Mouse (Mus musculus): ENCODE data around the gene Mfsd2b.

Gene Mfsd2b

DNA sequence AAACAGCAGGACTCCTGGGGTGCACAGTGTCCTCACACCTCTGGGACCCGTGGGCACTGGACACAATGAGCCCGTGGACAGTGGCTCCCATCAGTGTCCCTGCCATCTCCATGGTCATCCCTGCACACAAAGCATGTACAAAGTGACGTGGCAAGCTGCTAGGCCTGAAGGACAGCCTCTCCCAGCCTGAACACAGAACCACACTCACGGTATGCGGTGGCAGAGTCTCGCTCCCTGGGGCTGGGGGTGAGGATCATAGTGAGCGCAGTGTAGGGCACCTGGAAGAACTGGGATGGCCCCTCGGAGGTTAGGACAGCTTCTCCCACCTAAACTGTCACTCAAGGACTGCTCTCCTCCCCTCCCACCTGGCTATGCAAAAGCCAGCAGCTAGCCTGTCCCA lies 5.2 kb downstream of the Mfsd2b start:
- TF ChIP-seq POU5F1 (IDR thresholded peaks at IDR 0.05; ENCODE audit: borderline replicate concordance, low read length) (no peak), NANOG (IDR thresholded peaks at IDR 0.05; ENCODE audit: borderline replicate concordance, low read length) (no peak), CTCF (conservative IDR thresholded peaks at IDR 0.05; ENCODE audit: low read length) (no peak)
- Histone ChIP-seq H3K4me1 (replicated peaks; ENCODE audit: low read depth, low read length) (peaks cover 21% of the 10 kb centered on the region), H3K9me3 (ENCODE audit: low read length) (no peaks in the 10 kb centered on the region), H3K4me3 (replicated peaks; ENCODE audit: low read length) (no peak overlapping the region), H3K36me3 (ENCODE audit: insufficient read depth, low read length) (no peaks in the 10 kb centered on the region; the same call in 1 of the 2 replicates), H3K27me3 (ENCODE audit: insufficient read depth, low read length) (peaks cover 29% of the 10 kb centered on the region)

DNA sequence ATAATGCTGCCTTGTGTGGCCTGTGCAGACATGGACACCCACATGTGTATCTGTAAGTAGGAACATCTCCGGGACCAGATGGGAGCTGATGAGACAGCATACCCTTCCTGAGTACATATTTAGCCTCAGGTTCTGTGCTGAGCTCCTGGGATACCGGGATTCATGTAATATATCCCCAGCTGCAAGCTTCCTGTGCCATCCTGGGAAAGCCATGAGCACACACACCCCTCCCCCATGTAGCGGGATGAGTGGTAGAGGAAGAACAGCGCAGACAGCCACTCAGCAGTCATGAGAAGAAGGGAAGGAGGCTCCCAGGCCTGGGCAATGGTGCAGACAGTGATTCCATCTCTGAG lies 9.8 kb downstream of the Mfsd2b start:
- Histone ChIP-seq H3K36me3 (ENCODE audit: insufficient read depth, low read length) (no peaks in the 10 kb centered on the region; the same call in 1 of the 2 replicates), H3K4me3 (replicated peaks; ENCODE audit: low read length) (no peak overlapping the region), H3K27me3 (ENCODE audit: insufficient read depth, low read length) (0 out of 2 replicates have a peak, but pooled peaks cover 6% of the 10 kb centered on the region), H3K9me3 (ENCODE audit: low read length) (peaks cover 3% of the 10 kb centered on the region; the same call in 1 of the 2 replicates), H3K4me1 (replicated peaks; ENCODE audit: low read depth, low read length) (peaks cover 38% of the 10 kb centered on the region)
- TF ChIP-seq CTCF (conservative IDR thresholded peaks at IDR 0.05; ENCODE audit: low read length) (no peak), POU5F1 (IDR thresholded peaks at IDR 0.05; ENCODE audit: borderline replicate concordance, low read length) (no peak)

DNA sequence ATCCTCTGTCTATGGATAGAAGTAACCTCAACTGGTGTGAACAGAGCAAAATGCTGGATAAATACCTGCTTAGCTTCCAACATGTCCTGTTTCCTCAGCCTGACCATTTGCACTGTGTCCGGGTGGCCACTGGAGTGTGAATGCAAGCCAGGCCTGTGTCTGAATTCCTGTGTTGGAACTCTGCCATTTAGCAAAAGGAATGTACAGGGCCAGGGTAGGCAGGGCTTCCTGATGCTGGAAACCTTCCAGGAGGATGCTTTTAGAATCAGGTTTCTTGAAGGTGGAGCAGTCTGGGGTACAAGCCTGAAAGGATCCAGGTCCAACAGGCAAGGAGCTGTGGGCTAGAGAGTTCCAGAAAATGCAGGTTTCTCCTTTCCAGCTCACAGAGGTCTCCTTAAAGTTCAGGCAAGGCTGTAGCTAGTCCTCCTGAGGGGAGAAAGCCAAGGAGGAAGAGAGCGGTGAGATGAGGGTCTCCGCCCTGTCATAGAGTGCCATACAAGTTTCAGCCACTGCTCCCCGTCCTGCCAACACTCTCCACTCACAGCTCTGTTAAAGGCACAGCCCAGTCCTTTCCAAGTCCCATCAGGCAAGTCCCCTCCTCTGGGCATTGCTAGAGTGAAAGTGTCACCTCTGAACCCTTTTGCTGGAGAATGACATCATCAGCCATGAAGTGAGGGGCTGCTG lies 10.4 kb downstream of the Mfsd2b start:
- no peak overlapping the region for H3K4me3 ChIP-seq (replicated peaks; ENCODE audit: low read length)
- 0 out of 2 replicates have a peak, but pooled peaks cover 1% of the 10 kb centered on the region for H3K27me3 ChIP-seq (ENCODE audit: insufficient read depth, low read length)
- peaks cover 41% of the 10 kb centered on the region for H3K4me1 ChIP-seq (replicated peaks; ENCODE audit: low read depth, low read length)
- no peaks in the 10 kb centered on the region; the same call in 1 of the 2 replicates for H3K36me3 ChIP-seq (ENCODE audit: insufficient read depth, low read length)
- peaks cover 3% of the 10 kb centered on the region; the same call in 1 of the 2 replicates for H3K9me3 ChIP-seq (ENCODE audit: low read length)
- no peak for TF ChIP-seq CTCF (conservative IDR thresholded peaks at IDR 0.05; ENCODE audit: low read length)
- no peak for TF ChIP-seq POU5F1 (IDR thresholded peaks at IDR 0.05; ENCODE audit: borderline replicate concordance, low read length)
- TF ChIP-seq NANOG (IDR thresholded peaks at IDR 0.05; ENCODE audit: borderline replicate concordance, low read length), result no peak

DNA sequence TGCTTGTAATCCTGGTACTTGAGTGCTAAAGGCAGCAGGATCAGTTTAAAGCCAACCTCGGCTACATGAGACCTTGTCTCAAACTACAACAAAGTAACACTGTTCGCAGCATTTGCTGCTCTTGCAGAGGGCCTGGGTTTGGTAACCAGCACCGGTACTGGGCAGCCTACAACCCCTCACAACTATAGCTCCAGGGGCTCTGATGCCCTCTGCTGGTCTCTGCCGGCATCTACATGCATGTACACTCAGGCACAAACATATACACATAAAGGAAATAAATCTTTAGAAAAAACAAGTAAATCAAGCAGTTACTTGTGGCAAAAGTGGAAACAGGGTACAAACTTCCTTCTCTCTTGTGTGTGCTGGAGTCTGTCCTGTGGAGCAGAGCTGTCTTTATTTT lies 11.5 kb downstream of the Mfsd2b start:
- no peaks in the 10 kb centered on the region for H3K27me3 ChIP-seq (ENCODE audit: insufficient read depth, low read length)
- H3K4me1 ChIP-seq (replicated peaks; ENCODE audit: low read depth, low read length), result peaks cover 45% of the 10 kb centered on the region
- peak; percentile 94 for TF ChIP-seq CTCF (conservative IDR thresholded peaks at IDR 0.05; ENCODE audit: low read length)
- no peak for TF ChIP-seq NANOG (IDR thresholded peaks at IDR 0.05; ENCODE audit: borderline replicate concordance, low read length)
- no peak for TF ChIP-seq POU5F1 (IDR thresholded peaks at IDR 0.05; ENCODE audit: borderline replicate concordance, low read length)
- peaks cover 4% of the 10 kb centered on the region for H3K36me3 ChIP-seq (ENCODE audit: insufficient read depth, low read length)
- no peak overlapping the region for H3K4me3 ChIP-seq (replicated peaks; ENCODE audit: low read length)
- H3K9me3 ChIP-seq (ENCODE audit: low read length), result peaks cover 3% of the 10 kb centered on the region; the same call in 1 of the 2 replicates

DNA sequence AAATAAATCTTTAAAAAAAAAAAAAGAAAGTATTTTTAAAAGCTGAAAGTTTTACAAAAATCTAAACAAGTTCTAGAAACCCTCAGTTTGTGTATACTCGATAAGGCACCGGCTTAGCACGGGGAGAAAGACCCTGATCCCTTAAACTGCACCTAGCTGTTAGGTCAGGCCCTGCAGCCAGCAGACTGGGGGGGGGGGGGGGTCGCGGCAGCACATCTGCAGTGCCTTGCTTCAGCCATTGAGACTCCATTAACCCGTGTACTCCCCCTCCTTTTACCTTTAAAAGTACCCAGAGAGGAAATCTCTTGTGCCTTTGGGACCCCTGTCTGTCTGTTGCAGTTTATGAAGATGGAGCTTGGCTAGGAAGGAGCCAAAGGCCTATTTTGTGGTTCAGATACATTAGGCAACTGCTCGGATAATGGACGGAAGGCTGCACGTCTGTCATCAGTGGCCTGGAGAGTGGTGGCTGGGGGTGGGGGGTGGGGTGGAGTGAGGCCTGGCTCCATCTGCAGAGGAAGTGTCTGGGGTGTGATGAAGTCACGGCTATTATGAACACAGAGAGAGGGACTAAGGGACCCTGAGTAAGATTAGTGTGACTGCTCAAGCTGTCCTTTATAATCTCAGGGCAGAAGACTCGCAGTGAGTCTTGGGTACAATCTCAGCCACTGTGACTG lies 14.8 kb downstream of the Mfsd2b start:
- H3K36me3 ChIP-seq (ENCODE audit: insufficient read depth, low read length), result peaks cover 25% of the 10 kb centered on the region
- peaks cover 3% of the 10 kb centered on the region; the same call in 1 of the 2 replicates for H3K9me3 ChIP-seq (ENCODE audit: low read length)
- no peaks in the 10 kb centered on the region for H3K27me3 ChIP-seq (ENCODE audit: insufficient read depth, low read length)
- no peak overlapping the region for H3K4me3 ChIP-seq (replicated peaks; ENCODE audit: low read length)
- TF ChIP-seq NANOG (IDR thresholded peaks at IDR 0.05; ENCODE audit: borderline replicate concordance, low read length) (no peak), CTCF (conservative IDR thresholded peaks at IDR 0.05; ENCODE audit: low read length) (no peak), POU5F1 (IDR thresholded peaks at IDR 0.05; ENCODE audit: borderline replicate concordance, low read length) (no peak)
- peaks cover 37% of the 10 kb centered on the region for H3K4me1 ChIP-seq (replicated peaks; ENCODE audit: low read depth, low read length)

DNA sequence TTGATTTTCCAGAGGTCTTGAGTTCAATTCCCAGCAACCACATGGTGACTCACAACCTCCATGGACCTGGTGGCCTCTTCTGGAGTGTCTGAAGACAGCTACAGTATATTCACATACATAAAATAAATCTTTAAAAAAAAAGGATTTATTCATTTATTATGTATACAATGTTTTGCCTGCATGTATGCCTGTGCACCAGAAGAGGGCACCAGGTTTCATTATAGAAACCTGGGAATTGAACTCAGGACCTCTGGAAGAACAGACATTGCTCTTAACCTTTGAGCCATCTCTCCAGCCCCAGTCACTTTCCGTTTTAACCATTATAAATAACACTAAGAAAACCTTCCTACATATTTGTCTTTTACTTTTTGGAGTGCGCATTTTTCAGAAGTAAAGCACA lies 17.3 kb downstream of the Mfsd2b start:
- TF ChIP-seq POU5F1 (IDR thresholded peaks at IDR 0.05; ENCODE audit: borderline replicate concordance, low read length) (no peak), CTCF (conservative IDR thresholded peaks at IDR 0.05; ENCODE audit: low read length) (no peak), NANOG (IDR thresholded peaks at IDR 0.05; ENCODE audit: borderline replicate concordance, low read length) (no peak)
- H3K36me3 ChIP-seq (ENCODE audit: insufficient read depth, low read length), result peaks cover 42% of the 10 kb centered on the region
- H3K27me3 ChIP-seq (ENCODE audit: insufficient read depth, low read length), result no peaks in the 10 kb centered on the region
- peaks cover 35% of the 10 kb centered on the region for H3K4me1 ChIP-seq (replicated peaks; ENCODE audit: low read depth, low read length)
- no peak overlapping the region for H3K4me3 ChIP-seq (replicated peaks; ENCODE audit: low read length)
- H3K9me3 ChIP-seq (ENCODE audit: low read length), result no peaks in the 10 kb centered on the region

DNA sequence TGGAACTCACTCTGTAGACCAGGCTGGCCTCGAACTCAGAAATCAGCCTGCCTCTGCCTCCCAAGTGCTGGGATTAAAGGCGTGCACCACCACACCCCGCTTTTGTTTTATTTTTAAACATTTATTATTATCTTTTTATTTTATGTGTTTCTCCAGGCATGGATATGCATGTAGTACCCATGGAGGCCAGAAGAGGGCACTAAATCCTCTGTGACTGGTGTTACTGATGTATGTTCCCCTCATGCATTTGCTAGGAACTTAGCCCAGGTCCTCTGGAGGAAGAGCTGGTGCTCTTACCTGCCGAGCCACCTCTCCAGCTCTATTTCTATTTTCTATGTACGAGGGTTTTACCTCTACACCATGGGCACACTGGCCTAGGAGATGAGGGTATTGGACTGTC lies 18.0 kb downstream of the Mfsd2b start:
- H3K4me1 ChIP-seq (replicated peaks; ENCODE audit: low read depth, low read length), result peaks cover 36% of the 10 kb centered on the region
- H3K4me3 ChIP-seq (replicated peaks; ENCODE audit: low read length), result no peak overlapping the region
- no peaks in the 10 kb centered on the region for H3K27me3 ChIP-seq (ENCODE audit: insufficient read depth, low read length)
- TF ChIP-seq POU5F1 (IDR thresholded peaks at IDR 0.05; ENCODE audit: borderline replicate concordance, low read length) (no peak), CTCF (conservative IDR thresholded peaks at IDR 0.05; ENCODE audit: low read length) (peak; percentile 67)
- H3K36me3 ChIP-seq (ENCODE audit: insufficient read depth, low read length), result peaks cover 49% of the 10 kb centered on the region
- no peaks in the 10 kb centered on the region for H3K9me3 ChIP-seq (ENCODE audit: low read length)

DNA sequence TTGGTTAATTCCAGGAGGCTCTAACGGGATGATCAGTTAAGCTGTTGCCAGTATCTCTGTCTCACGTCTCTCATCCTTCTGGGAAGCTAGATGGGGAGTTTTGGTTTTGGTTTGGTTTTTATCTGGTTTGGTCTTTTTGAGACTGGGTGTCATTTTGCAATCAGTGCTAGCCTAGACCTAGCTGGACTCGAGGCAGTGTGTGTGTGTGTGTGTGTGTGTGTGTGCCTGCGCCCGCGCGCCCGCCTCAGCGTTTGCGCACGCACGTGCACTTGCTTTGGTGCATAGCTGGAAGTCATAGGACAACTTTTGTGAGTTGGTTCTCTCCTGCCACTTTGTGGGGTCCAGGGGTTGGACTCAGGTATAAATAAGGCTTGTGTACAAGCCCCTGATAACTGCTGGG lies 30.4 kb downstream of the Mfsd2b start:
- peak overlapping the region; percentile 93 for H3K4me3 ChIP-seq (replicated peaks; ENCODE audit: low read length)
- H3K4me1 ChIP-seq (replicated peaks; ENCODE audit: low read depth, low read length), result peaks cover 44% of the 10 kb centered on the region

More for the DNA sequence above, 30.4 kb downstream of the Mfsd2b start:
- peaks cover 39% of the 10 kb centered on the region for H3K27me3 ChIP-seq (ENCODE audit: insufficient read depth, low read length)
- H3K9me3 ChIP-seq (ENCODE audit: low read length), result no peaks in the 10 kb centered on the region
- TF ChIP-seq POU5F1 (IDR thresholded peaks at IDR 0.05; ENCODE audit: borderline replicate concordance, low read length), result no peak
- no peak for TF ChIP-seq NANOG (IDR thresholded peaks at IDR 0.05; ENCODE audit: borderline replicate concordance, low read length)
- no peak for TF ChIP-seq CTCF (conservative IDR thresholded peaks at IDR 0.05; ENCODE audit: low read length)
- peaks cover 20% of the 10 kb centered on the region for H3K36me3 ChIP-seq (ENCODE audit: insufficient read depth, low read length)

Measured in E14TG2a.4 (cell line).